Mouse (Mus musculus) G1E (cell line): ENCODE results near the gene Pde4d.

Experiments
- CTCF ChIP-seq: IDR thresholded peaks from 2 replicates; pipeline ENCODE4 v1.5.1; 2012; ENCODE audit warnings: low read depth, low read length, inconsistent platforms, mixed read lengths
- POLR2AphosphoS5 ChIP-seq: IDR thresholded peaks from 2 replicates; pipeline ENCODE4 v1.6.1; 2012; ENCODE audit warnings: low read depth, low read length, inconsistent platforms; ENCODE audit not compliant: insufficient replicate concordance
- TAL1 ChIP-seq: conservative IDR thresholded peaks from 2 replicates; pipeline ENCODE4 v1.6.1; 2012; ENCODE audit warnings: low read depth, low read length, inconsistent platforms, mixed read lengths

DNA sequence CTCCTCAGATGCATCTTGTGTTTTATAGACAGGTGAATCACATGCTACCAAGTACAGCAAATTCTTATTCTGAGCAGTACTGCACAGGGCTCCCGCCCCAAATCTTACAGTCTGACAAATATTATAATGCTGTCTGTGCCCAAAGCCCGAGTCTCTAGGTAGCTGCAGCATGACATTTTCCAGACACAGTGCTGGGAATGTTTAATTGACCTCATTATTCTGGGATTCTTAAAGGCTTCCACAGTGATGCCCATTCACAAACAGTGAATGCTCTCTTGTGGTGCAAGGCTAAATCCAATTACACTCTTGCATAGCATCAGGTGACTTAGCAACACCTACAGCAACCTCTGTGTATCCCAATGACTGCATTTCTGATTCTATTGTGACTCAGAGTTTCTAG is 549.0 kb downstream of the Pde4d start:
- no peak for TF ChIP-seq POLR2AphosphoS5
- TF ChIP-seq CTCF, result no peak
- no peak for TF ChIP-seq TAL1
